ENCODE assay signal across 11 mouse cellular contexts in genomic region chr12:72300971-72301370, GRCm38 (mm10).
"Had no signal": no experiment of that assay in that cellular context is flagged by ENCODE, and none has a peak within 500 bp of the region (broad histone marks: within the 10 kb centered on the region; RNA-seq: fewer than 3 reads in every experiment).

No protein-coding gene starts in this region.

- H3K27me3 ChIP-seq: limb, embryonic 12.5 days; midbrain, embryonic 15.5 days; neural tube, embryonic 13.5 days had no signal

- H3K9me3 ChIP-seq: midbrain, embryonic 15.5 days; neural tube, embryonic 13.5 days had no signal

- H3K4me2 ChIP-seq: limb, embryonic 12.5 days; midbrain, embryonic 15.5 days; neural tube, embryonic 13.5 days had no signal

- H3K4me3 ChIP-seq: limb, embryonic 12.5 days; midbrain, embryonic 15.5 days; neural tube, embryonic 13.5 days had no signal

- DNase-seq: kidney, adult 2 months; kidney, postnatal 25 days; layer of hippocampus, adult 9-11 months; lung, adult 18-20 months; right cerebral cortex, postnatal 4 days; spleen, adult 18-20 months; thymus, postnatal 36 days had no signal

- H3K9ac ChIP-seq: limb, embryonic 12.5 days; liver, embryonic 14.5 days; midbrain, embryonic 15.5 days; neural tube, embryonic 13.5 days had no signal

- H3K36me3 ChIP-seq: limb, embryonic 12.5 days; midbrain, embryonic 15.5 days had no signal

- H3K27ac ChIP-seq: limb, embryonic 12.5 days; liver, embryonic 14.5 days; midbrain, embryonic 15.5 days; neural tube, embryonic 13.5 days had no signal

- ATAC-seq: midbrain, embryonic 15.5 days had no signal
